Mouse (Mus musculus) neural tube, embryonic 15.5 days (tissue): ENCODE measurements around the gene Actc1. TPM values are rescaled to one million over a fixed set of nuclear protein-coding genes. Genes with fewer than 3 reads are reported as not detected.

Source experiments
- ATAC-seq: fragments of 200-750 bp; cut with Nextera tagmentation; 2 replicates; pipeline ENCODE4 v1.8.0; 2017; ENCODE audit warnings: mild to moderate bottlenecking, moderate TSS enrichment, moderate library complexity; ENCODE audit not compliant: low FRiP score
- H3K27ac ChIP-seq: fragments of 300-500 bp; sonication (generic); replicated peaks from 2 replicates; pipeline ENCODE4 v1.5.1; 2015; ENCODE audit warnings: mild to moderate bottlenecking, inconsistent platforms
- H3K27me3 ChIP-seq: fragments of 300-500 bp; sonication (generic); replicated peaks from 2 replicates; pipeline ENCODE4 v1.6.1; 2015; ENCODE audit warnings: inconsistent platforms
- H3K36me3 ChIP-seq: fragments of 300-500 bp; sonication (generic); 2 replicates; pipeline ENCODE4 v1.6.1; 2015; ENCODE audit warnings: inconsistent platforms
- H3K4me1 ChIP-seq: fragments of 300-500 bp; sonication (generic); 2 replicates; pipeline ENCODE4 v1.6.1; 2015; ENCODE audit warnings: inconsistent platforms
- H3K4me2 ChIP-seq: fragments of 300-500 bp; sonication (generic); 2 replicates; pipeline ENCODE4 v1.6.1; 2015; ENCODE audit warnings: inconsistent platforms, mild to moderate bottlenecking, moderate library complexity
- H3K4me3 ChIP-seq: fragments of 300-500 bp; sonication (generic); replicated peaks from 2 replicates; pipeline ENCODE4 v1.5.1; 2015; ENCODE audit warnings: mild to moderate bottlenecking, inconsistent platforms
- H3K9ac ChIP-seq: fragments of 300-500 bp; sonication (generic); replicated peaks from 2 replicates; pipeline ENCODE4 v1.6.1; 2015; ENCODE audit warnings: mild to moderate bottlenecking, inconsistent platforms
- H3K9me3 ChIP-seq: fragments of 300-500 bp; sonication (generic); replicated peaks from 2 replicates; pipeline ENCODE4 v1.6.1; 2016; ENCODE audit warnings: inconsistent platforms
- WGBS: fragments of 180-500 bp; shearing (Covaris S2); methylation state at CpG from one replicate; pipeline ENCODE4 v1.1.7; 2015; ENCODE audit warnings: mixed read lengths; 5-methylcytosine and 5-hydroxymethylcytosine counted together
- polyA plus RNA-seq: library from polyadenylated mRNA; unstranded; fragments of >200 nt; fragmentation: Nextera tagmentation; extraction: Ambion mirVana; gene quantifications from 2 replicates; pipeline ENCODE4 v1.2.1, GENCODE M21; 2015

Gene Actc1
- 64.3 and 90.0 TPM in 2 replicates for polyA plus RNA-seq

DNA sequence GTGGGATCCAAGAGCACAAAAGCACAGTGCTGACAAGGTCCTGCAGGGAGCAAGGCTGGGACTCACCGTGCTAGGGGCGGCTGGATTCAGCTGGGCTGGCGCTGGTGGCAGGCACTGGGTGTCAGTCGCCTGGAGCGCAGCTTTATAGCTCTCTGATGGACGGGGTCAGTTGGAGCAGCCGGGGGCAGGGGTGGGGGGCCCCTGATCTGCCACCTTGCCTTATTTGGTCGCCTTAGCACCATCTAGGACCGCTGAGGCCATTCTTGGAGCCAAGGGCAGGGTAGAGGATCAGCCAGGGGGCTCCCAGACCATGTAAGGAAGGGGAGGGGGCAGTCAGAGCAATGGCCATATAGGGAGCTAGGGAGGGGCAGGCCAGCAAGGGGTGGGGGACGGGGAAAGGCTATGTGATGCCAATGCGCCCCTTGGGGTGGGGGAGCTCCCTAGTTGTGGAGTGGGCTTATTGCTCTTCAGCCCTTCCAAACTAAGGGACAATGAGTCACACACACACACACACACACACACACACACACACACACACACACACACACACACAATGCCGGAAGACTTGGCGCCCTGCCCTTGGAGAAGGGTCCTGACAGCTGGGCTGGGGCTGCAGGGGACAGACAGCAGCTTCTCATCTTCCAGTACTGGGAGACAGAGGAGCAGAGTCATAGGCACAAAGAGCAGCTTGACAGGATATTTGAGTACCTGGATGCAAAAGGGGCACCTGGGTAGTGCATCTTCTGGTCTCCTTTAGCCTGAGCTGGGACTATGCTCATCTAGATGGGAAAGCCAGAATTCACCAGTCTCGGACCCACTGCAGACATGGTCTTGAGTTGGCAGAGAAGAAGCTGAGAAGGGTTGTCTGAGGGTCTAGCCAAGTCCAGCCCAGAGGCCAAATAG is at the start of gene Actc1:
TSS of gene Actc1 (minus strand) at position 853 of the 903 bp plus-strand sequence.
- no peaks in the 10 kb centered on the region for H3K36me3 ChIP-seq
- peak; percentile 50; the same call in 1 of the 2 replicates for ATAC-seq
- H3K4me2 ChIP-seq: peak within 1 kb of the TSS; percentile 25
- H3K27ac ChIP-seq: no peak within 1 kb of the TSS
- H3K9me3 ChIP-seq: no peaks in the 10 kb centered on the region
- H3K9ac ChIP-seq: no peak within 1 kb of the TSS
- H3K27me3 ChIP-seq: no peaks in the 10 kb centered on the region
- no peaks in the 10 kb centered on the region for H3K4me1 ChIP-seq
- WGBS: 30% methylated on average over 14 of the region's 14 CpGs
- H3K4me3 ChIP-seq: no peak within 1 kb of the TSS

- no peak overlapping the region for H3K9ac ChIP-seq
- 90% methylated on average over 3 of the region's 3 CpGs for WGBS
- H3K4me2 ChIP-seq: no peak overlapping the region
- H3K4me1 ChIP-seq: no peaks in the 10 kb centered on the region
- H3K27me3 ChIP-seq: no peaks in the 10 kb centered on the region
- no peaks in the 10 kb centered on the region for H3K9me3 ChIP-seq
- ATAC-seq: no peak
- no peak overlapping the region for H3K27ac ChIP-seq
- H3K4me3 ChIP-seq: no peak overlapping the region
- H3K36me3 ChIP-seq: peaks cover 65% of the 10 kb centered on the region
Measured at GRCm38 (mm10) chr2:114102471-114102870, 49.1 kb upstream of the Actc1 start.

- Histone ChIP-seq H3K4me1 (no peaks in the 10 kb centered on the region), H3K27ac (no peak overlapping the region), H3K4me3 (no peak overlapping the region), H3K9me3 (no peaks in the 10 kb centered on the region), H3K9ac (no peak overlapping the region), H3K36me3 (peaks cover 58% of the 10 kb centered on the region), H3K4me2 (no peak overlapping the region), H3K27me3 (no peaks in the 10 kb centered on the region)
- WGBS: 94% methylated on average over 9 of the region's 9 CpGs
- no peak for ATAC-seq
Measured at GRCm38 (mm10) chr2:114100834-114101233, 47.5 kb upstream of the Actc1 start.

GRCm38 (mm10) chr2:114099816-114100215 is 46.5 kb upstream of the Actc1 start:
- Histone ChIP-seq H3K27me3 (no peaks in the 10 kb centered on the region), H3K4me3 (no peak overlapping the region), H3K9ac (no peak overlapping the region), H3K4me2 (no peak overlapping the region), H3K27ac (no peak overlapping the region), H3K36me3 (peaks cover 49% of the 10 kb centered on the region), H3K9me3 (no peaks in the 10 kb centered on the region), H3K4me1 (no peaks in the 10 kb centered on the region)
- WGBS: 95% methylated on average over 3 of the region's 3 CpGs
- ATAC-seq: no peak

DNA sequence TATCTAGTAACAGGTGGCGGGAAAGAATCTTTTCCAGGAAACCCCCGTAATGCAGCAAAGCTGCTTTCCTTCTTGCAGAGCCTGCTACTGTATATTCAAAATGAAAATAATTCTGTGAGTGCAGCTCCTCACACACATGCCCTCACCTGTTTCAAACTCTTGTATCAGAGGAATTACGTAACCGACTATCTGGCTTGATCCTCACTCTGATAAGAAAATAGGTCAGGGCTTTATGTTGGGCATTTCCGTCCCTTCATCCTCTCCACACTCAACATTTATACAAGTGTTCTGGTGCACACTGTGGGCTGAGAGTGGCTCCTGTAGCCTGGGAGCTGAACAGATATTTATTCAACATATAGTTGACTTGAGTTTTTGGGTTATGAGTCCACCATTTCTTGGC is 45.8 kb upstream of the Actc1 start:
- H3K4me3 ChIP-seq: no peak overlapping the region
- H3K4me1 ChIP-seq: no peaks in the 10 kb centered on the region
- no peak for ATAC-seq
- H3K36me3 ChIP-seq: peaks cover 43% of the 10 kb centered on the region
- no peak overlapping the region for H3K4me2 ChIP-seq
- no peaks in the 10 kb centered on the region for H3K27me3 ChIP-seq
- WGBS: 97% methylated on average over 5 of the region's 5 CpGs
- H3K27ac ChIP-seq: no peak overlapping the region
- H3K9ac ChIP-seq: no peak overlapping the region
- H3K9me3 ChIP-seq: no peaks in the 10 kb centered on the region

GRCm38 (mm10) chr2:114097627-114098026 is 44.3 kb upstream of the Actc1 start:
- peaks cover 7% of the 10 kb centered on the region for H3K4me1 ChIP-seq

GRCm38 (mm10) chr2:114096570-114096969 is 43.2 kb upstream of the Actc1 start:
- H3K4me1 ChIP-seq: peaks cover 7% of the 10 kb centered on the region
- no peak overlapping the region for H3K4me3 ChIP-seq
- WGBS: 71% methylated on average over 1 of the region's 1 CpGs
- H3K27ac ChIP-seq: no peak overlapping the region
- ATAC-seq: no peak
- peaks cover 24% of the 10 kb centered on the region for H3K36me3 ChIP-seq
- H3K4me2 ChIP-seq: no peak overlapping the region
- no peaks in the 10 kb centered on the region for H3K9me3 ChIP-seq
- H3K9ac ChIP-seq: no peak overlapping the region
- H3K27me3 ChIP-seq: no peaks in the 10 kb centered on the region

More at GRCm38 (mm10) chr2:114097627-114098026, 44.3 kb upstream of the Actc1 start:
- Histone ChIP-seq H3K9me3 (no peaks in the 10 kb centered on the region), H3K4me3 (no peak overlapping the region), H3K9ac (no peak overlapping the region), H3K27ac (no peak overlapping the region), H3K36me3 (peaks cover 34% of the 10 kb centered on the region), H3K4me2 (no peak overlapping the region), H3K27me3 (no peaks in the 10 kb centered on the region)
- no peak for ATAC-seq
- WGBS: 94% methylated on average over 4 of the region's 4 CpGs

DNA sequence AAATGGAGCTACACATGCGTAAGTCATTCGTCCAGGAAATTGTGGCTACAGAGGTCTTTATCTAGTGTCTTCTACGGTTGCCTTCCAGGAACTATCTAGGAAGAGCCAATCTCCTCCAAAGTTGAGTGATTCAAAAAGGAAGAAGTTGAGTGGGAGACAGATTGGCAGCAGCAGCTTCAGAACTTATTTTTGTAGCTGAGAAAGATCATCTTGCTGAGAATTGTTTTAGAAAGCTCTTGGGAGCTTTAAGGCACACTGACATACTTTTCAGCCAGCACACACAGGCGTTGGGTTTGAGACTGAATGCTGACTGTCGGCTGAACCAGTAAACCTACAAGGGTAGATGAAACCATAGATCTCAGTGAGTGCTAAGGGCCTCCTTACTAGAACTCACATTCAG is 42.0 kb upstream of the Actc1 start:
- peaks cover 7% of the 10 kb centered on the region for H3K4me1 ChIP-seq
- H3K27me3 ChIP-seq: no peaks in the 10 kb centered on the region
- 86% methylated on average over 5 of the region's 5 CpGs for WGBS
- no peak overlapping the region for H3K4me3 ChIP-seq
- no peak overlapping the region for H3K27ac ChIP-seq
- peaks cover 14% of the 10 kb centered on the region for H3K36me3 ChIP-seq
- no peak overlapping the region for H3K4me2 ChIP-seq
- no peaks in the 10 kb centered on the region for H3K9me3 ChIP-seq
- no peak overlapping the region for H3K9ac ChIP-seq
- no peak for ATAC-seq

DNA sequence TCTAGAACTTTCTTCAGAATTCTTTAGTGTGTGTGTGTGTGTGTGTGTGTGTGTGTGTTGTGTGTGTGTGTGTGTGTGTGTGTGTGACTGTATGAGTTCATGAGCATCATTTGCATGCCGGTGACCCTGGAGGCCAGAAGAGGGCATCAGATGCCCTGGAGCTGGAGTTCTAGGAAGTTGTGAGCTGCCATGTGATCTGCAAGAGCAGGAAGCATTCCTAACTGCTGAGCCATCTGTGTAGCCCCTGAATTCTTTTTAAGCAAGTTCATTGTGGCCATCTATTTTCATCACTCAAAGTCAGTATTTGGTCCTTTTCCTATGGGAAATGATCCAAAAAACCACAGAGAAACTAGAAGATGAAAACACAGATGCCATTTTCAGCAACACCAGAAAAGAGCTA is 41.3 kb upstream of the Actc1 start:
- WGBS: 100% methylated on average over 1 of the region's 1 CpGs

DNA sequence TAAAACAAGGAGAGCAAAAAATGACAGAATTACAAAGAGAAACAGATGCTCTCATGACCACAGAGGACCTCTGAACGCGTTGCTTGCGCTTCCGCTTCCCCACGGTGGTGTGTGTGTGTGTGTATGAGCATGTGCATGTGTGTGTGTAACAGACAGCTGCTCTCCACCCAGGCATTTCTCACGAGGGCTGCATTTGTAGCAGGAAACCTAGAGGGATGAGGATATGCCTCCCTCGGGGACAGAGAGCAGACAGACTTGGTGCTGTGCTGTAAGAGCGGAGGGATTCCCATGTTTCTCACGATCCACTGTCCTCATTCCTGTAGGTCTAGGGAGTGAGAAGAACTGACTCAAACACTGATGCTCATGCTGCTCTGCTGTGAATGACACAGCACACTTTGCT is 40.2 kb upstream of the Actc1 start:
- Histone ChIP-seq H3K27ac (no peak overlapping the region), H3K27me3 (no peaks in the 10 kb centered on the region), H3K4me1 (peaks cover 7% of the 10 kb centered on the region), H3K4me2 (peak overlapping the region; percentile 28; the same call in 1 of the 2 replicates), H3K9me3 (no peaks in the 10 kb centered on the region), H3K36me3 (no peaks in the 10 kb centered on the region), H3K9ac (no peak overlapping the region), H3K4me3 (no peak overlapping the region)
- 53% methylated on average over 9 of the region's 9 CpGs for WGBS
- ATAC-seq: peak; percentile 60

More for the DNA sequence above, 41.3 kb upstream of the Actc1 start:
- ATAC-seq: no peak
- no peak overlapping the region for H3K27ac ChIP-seq
- H3K4me3 ChIP-seq: no peak overlapping the region
- H3K9me3 ChIP-seq: no peaks in the 10 kb centered on the region
- no peak overlapping the region for H3K4me2 ChIP-seq
- H3K4me1 ChIP-seq: peaks cover 7% of the 10 kb centered on the region
- no peak overlapping the region for H3K9ac ChIP-seq
- H3K36me3 ChIP-seq: peaks cover 8% of the 10 kb centered on the region
- no peaks in the 10 kb centered on the region for H3K27me3 ChIP-seq

- Histone ChIP-seq H3K4me3 (no peak overlapping the region), H3K9ac (no peak overlapping the region), H3K4me1 (peaks cover 7% of the 10 kb centered on the region), H3K4me2 (no peak overlapping the region), H3K27ac (no peak overlapping the region), H3K9me3 (no peaks in the 10 kb centered on the region), H3K36me3 (no peaks in the 10 kb centered on the region), H3K27me3 (no peaks in the 10 kb centered on the region)
- WGBS: 93% methylated on average over 3 of the region's 3 CpGs
- no peak for ATAC-seq
Measured at GRCm38 (mm10) chr2:114089862-114090261, 36.5 kb upstream of the Actc1 start.

DNA sequence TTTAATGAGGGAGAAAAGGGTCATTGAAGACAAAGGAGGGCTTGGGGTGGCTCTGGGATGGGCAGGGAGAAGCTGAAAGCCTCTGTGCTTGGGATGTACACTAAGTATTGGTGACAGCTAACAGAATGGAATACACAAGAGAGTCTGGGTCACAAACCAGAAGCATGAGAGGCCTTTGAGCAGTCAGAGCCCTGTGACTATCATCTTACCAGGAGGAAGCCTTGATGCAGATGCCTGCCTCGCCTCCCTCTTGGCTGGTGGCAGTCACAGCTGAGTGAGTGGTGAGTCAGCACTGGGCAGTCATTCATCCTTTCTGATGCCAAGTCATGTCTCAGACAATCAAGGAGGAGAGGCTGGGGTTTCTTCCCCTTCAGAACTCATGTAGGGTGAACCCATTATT is 33.9 kb upstream of the Actc1 start:
- no peaks in the 10 kb centered on the region for H3K9me3 ChIP-seq
- H3K27me3 ChIP-seq: no peaks in the 10 kb centered on the region
- H3K36me3 ChIP-seq: no peaks in the 10 kb centered on the region
- WGBS: 71% methylated on average over 1 of the region's 1 CpGs
- H3K4me1 ChIP-seq: no peaks in the 10 kb centered on the region
- no peak overlapping the region for H3K27ac ChIP-seq
- H3K4me2 ChIP-seq: no peak overlapping the region
- no peak overlapping the region for H3K4me3 ChIP-seq
- H3K9ac ChIP-seq: no peak overlapping the region
- ATAC-seq: no peak
